ENCODE assay signal across 8 mouse cellular contexts in the genomic region with DNA sequence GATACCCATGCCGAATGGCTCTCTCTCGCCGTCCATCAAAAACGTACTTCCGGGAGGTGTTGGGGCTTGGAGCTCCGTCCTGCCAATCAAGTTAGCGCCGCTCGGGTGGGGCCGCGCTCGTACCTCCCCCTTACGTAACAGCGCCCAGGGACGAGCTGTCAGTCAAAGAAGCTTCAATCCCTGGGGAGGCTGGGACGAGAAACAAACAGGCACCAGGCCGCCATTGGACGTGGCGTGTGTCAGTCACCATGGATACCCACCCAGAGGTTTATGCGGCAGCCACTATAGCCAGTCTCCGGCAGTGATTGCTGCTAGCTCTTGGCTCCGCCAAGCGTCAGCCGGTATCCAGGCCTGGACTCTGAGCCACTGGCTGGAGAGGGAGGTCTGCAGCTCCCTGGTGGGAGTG.
DNase-seq lines count a peak whose midpoint lies in the region; ATAC-seq lines count a peak whose summit lies in the region.

No protein-coding gene starts in this region.

- ATAC-seq in heart, embryonic 13.5 days (ENCODE audit: extremely low read depth, insufficient number of reproducible peaks, low FRiP score, low TSS enrichment) = no peak
- ATAC-seq in liver, embryonic 12.5 days = peak; percentile 99
- peak; percentile 98 for ATAC-seq in stomach, embryonic 15.5 days (ENCODE audit: insufficient read depth, low FRiP score, low read depth)

- peak overlapping the region; percentile 65 for H3K4me2 ChIP-seq in heart, embryonic 13.5 days
- peak overlapping the region; percentile 98 for H3K4me2 ChIP-seq in liver, embryonic 12.5 days
- peak overlapping the region; percentile 46 for H3K4me2 ChIP-seq in stomach, embryonic 15.5 days

- H3K27ac ChIP-seq in brown adipose tissue, adult 24 weeks (replicated peaks; ENCODE audit: low read depth, low read length) = no peak overlapping the region; the same call in 1 of the 2 replicates
- H3K27ac ChIP-seq in heart, embryonic 13.5 days (replicated peaks) = peak overlapping the region; percentile 49
- H3K27ac ChIP-seq in liver, embryonic 12.5 days = no peak overlapping the region
- peak overlapping the region; percentile 59 for H3K27ac ChIP-seq in stomach, embryonic 15.5 days

- peaks cover 5% of the 10 kb centered on the region for H3K4me1 ChIP-seq in brown adipose tissue, adult 24 weeks (ENCODE audit: control insufficient read depth, insufficient read depth, insufficient read length, low read length)
- peaks cover 16% of the 10 kb centered on the region for H3K4me1 ChIP-seq in heart, embryonic 13.5 days
- H3K4me1 ChIP-seq in liver, embryonic 12.5 days = peaks cover 19% of the 10 kb centered on the region
- H3K4me1 ChIP-seq in stomach, embryonic 15.5 days = peaks cover 6% of the 10 kb centered on the region

- H3K9me3 ChIP-seq in heart, embryonic 13.5 days = no peaks in the 10 kb centered on the region
- no peaks in the 10 kb centered on the region for H3K9me3 ChIP-seq in liver, embryonic 12.5 days (replicated peaks)
- no peaks in the 10 kb centered on the region for H3K9me3 ChIP-seq in stomach, embryonic 15.5 days

- no peaks in the 10 kb centered on the region for H3K27me3 ChIP-seq in heart, embryonic 13.5 days (replicated peaks)
- H3K27me3 ChIP-seq in liver, embryonic 12.5 days (replicated peaks) = no peaks in the 10 kb centered on the region
- H3K27me3 ChIP-seq in stomach, embryonic 15.5 days (replicated peaks) = no peaks in the 10 kb centered on the region

- WGBS in heart, embryonic 13.5 days = under 1% methylated on average over 24 of the region's 24 CpGs
- WGBS in liver, embryonic 12.5 days (ENCODE audit: insufficient replicate concordance) = 0% methylated on average over 24 of the region's 24 CpGs
- 0% methylated on average over 24 of the region's 24 CpGs for WGBS in stomach, embryonic 15.5 days

- peaks cover 19% of the 10 kb centered on the region for H3K36me3 ChIP-seq in heart, embryonic 13.5 days
- H3K36me3 ChIP-seq in liver, embryonic 12.5 days = peaks cover 4% of the 10 kb centered on the region
- H3K36me3 ChIP-seq in stomach, embryonic 15.5 days = peaks cover 8% of the 10 kb centered on the region; the same call in 1 of the 2 replicates

- H3K9ac ChIP-seq in heart, embryonic 13.5 days = peak overlapping the region; percentile 63; the same call in 1 of the 2 replicates
- H3K9ac ChIP-seq in liver, embryonic 12.5 days = peak overlapping the region; percentile 49; the same call in 1 of the 2 replicates
- no peak overlapping the region for H3K9ac ChIP-seq in stomach, embryonic 15.5 days

- peak overlapping the region; percentile 45 for H3K4me3 ChIP-seq in brown adipose tissue, adult 24 weeks (ENCODE audit: insufficient read depth, low read depth, low read length)
- peak overlapping the region; percentile 84 for H3K4me3 ChIP-seq in heart, embryonic 13.5 days
- H3K4me3 ChIP-seq in liver, embryonic 12.5 days = peak overlapping the region; percentile 85
- peak overlapping the region; percentile 78 for H3K4me3 ChIP-seq in stomach, embryonic 15.5 days (replicated peaks)

- peak; percentile 98 for DNase-seq in CD4-positive, CD25-positive, alpha-beta regulatory T cell, adult 2 months (ENCODE audit: low read depth, low spot score)
- peak; percentile 95 for DNase-seq in fat pad, adult 2 months (ENCODE audit: extremely low read depth, low read depth, low spot score)
- DNase-seq in kidney, postnatal 10 days = peak; percentile 100
- DNase-seq in natural killer cell, adult 2 months (ENCODE audit: low spot score in 2 of 2) = peak; percentile 96 to 98

Comparison
In these comparisons a context has a peak if more than half of its experiments do, and no peak if none do; other contexts are left out.
1. H3K27ac ChIP-seq: peak in heart, embryonic 13.5 days (single experiment) and stomach, embryonic 15.5 days (single experiment); none in brown adipose tissue, adult 24 weeks (single experiment) and liver, embryonic 12.5 days (single experiment).
2. H3K4me2 ChIP-seq: peak in every context shown above with its lines; median percentile 98 in liver, embryonic 12.5 days; 65 in heart, embryonic 13.5 days; 46 in stomach, embryonic 15.5 days.
3. Peak in every context shown above with its lines, with median percentiles within 50 percentile points of each other: DNase-seq and H3K4me3 ChIP-seq.